Mouse (Mus musculus): ENCODE data around the gene Lrrk1.

- TF ChIP-seq CTCF (IDR thresholded peaks at IDR 0.05; ENCODE audit: low read depth) (no peak), EP300 (IDR thresholded peaks at IDR 0.05; ENCODE audit: low read depth) (no peak)
Observed at GRCm38 (mm10) chr7:66342831-66343230, 45.3 kb downstream of the Lrrk1 start.

Data from liver, embryonic 14.5 days (tissue).